Mouse (Mus musculus): ENCODE results near the gene 4930550C14Rik. TPM values are rescaled to one million over a fixed set of nuclear protein-coding genes. Genes with fewer than 3 reads are reported as not detected.

4930550C14Rik gene
- total and polyA plus RNA-seq, 2 experiments from 2014 or later: 0.26 to 0.59 TPM

GRCm38 (mm10) chr9:53377597-53377996 lies 24.5 kb upstream of the 4930550C14Rik start:
- Histone ChIP-seq H3K27ac (no peak overlapping the region), H3K9me3 (ENCODE audit: low read length) (no peaks in the 10 kb centered on the region), H3K4me2 (ENCODE audit: low read depth, low read length) (no peak overlapping the region), H3K4me1 (ENCODE audit: insufficient read depth, low read length) (no peaks in the 10 kb centered on the region), H3K27me3 (ENCODE audit: insufficient read depth, low read length) (no peaks in the 10 kb centered on the region), H3K36me3 (ENCODE audit: insufficient read depth, low read length) (no peaks in the 10 kb centered on the region), H3K9ac (replicated peaks; ENCODE audit: low read length) (no peak overlapping the region), H3K4me3 (ENCODE audit: low read length) (no peak overlapping the region)
- no peak for TF ChIP-seq CTCF (IDR thresholded peaks at IDR 0.05; ENCODE audit: low read depth)
- ATAC-seq (no peak), DNase-seq (ENCODE audit: low spot score) (no peak)
- 64% methylated on average over 5 of the region's 5 CpGs for WGBS

- Histone ChIP-seq H3K27ac (no peak overlapping the region), H3K4me3 (ENCODE audit: low read length) (no peak overlapping the region), H3K36me3 (ENCODE audit: insufficient read depth, low read length) (no peaks in the 10 kb centered on the region), H3K9me3 (ENCODE audit: low read length) (no peaks in the 10 kb centered on the region), H3K27me3 (ENCODE audit: insufficient read depth, low read length) (no peaks in the 10 kb centered on the region), H3K9ac (replicated peaks; ENCODE audit: low read length) (no peak overlapping the region), H3K4me2 (ENCODE audit: low read depth, low read length) (no peak overlapping the region), H3K4me1 (ENCODE audit: insufficient read depth, low read length) (no peaks in the 10 kb centered on the region)
- WGBS: 74% methylated on average over 3 of the region's 3 CpGs
- no peak for ATAC-seq
- TF ChIP-seq CTCF (IDR thresholded peaks at IDR 0.05; ENCODE audit: low read depth): no peak
- DNase-seq (ENCODE audit: low spot score): no peak
Measured at GRCm38 (mm10) chr9:53378171-53378570, 24.0 kb upstream of the 4930550C14Rik start.

- Histone ChIP-seq H3K27ac (no peak overlapping the region), H3K9ac (replicated peaks; ENCODE audit: low read length) (no peak overlapping the region), H3K4me2 (ENCODE audit: low read depth, low read length) (no peak overlapping the region), H3K4me3 (ENCODE audit: low read length) (no peak overlapping the region), H3K9me3 (ENCODE audit: low read length) (no peaks in the 10 kb centered on the region), H3K4me1 (ENCODE audit: insufficient read depth, low read length) (no peaks in the 10 kb centered on the region), H3K27me3 (ENCODE audit: insufficient read depth, low read length) (no peaks in the 10 kb centered on the region), H3K36me3 (ENCODE audit: insufficient read depth, low read length) (no peaks in the 10 kb centered on the region)
- DNase-seq (ENCODE audit: low spot score): no peak
- WGBS: 87% methylated on average over 2 of the region's 2 CpGs
- TF ChIP-seq CTCF (IDR thresholded peaks at IDR 0.05; ENCODE audit: low read depth): no peak
- ATAC-seq: no peak
Measured at GRCm38 (mm10) chr9:53380595-53380994, 21.5 kb upstream of the 4930550C14Rik start.

GRCm38 (mm10) chr9:53381113-53381615 lies 21.0 kb upstream of the 4930550C14Rik start:
- ATAC-seq (no peak), DNase-seq (ENCODE audit: low spot score) (no peak)
- TF ChIP-seq CTCF (IDR thresholded peaks at IDR 0.05; ENCODE audit: low read depth): 0 out of 2 replicates have a peak, but pooled peaks have one; percentile 5
- WGBS: 83% methylated on average over 5 of the region's 5 CpGs
- Histone ChIP-seq H3K4me2 (ENCODE audit: low read depth, low read length) (no peak overlapping the region), H3K36me3 (ENCODE audit: insufficient read depth, low read length) (no peaks in the 10 kb centered on the region), H3K4me3 (ENCODE audit: low read length) (no peak overlapping the region), H3K27ac (no peak overlapping the region), H3K27me3 (ENCODE audit: insufficient read depth, low read length) (no peaks in the 10 kb centered on the region), H3K4me1 (ENCODE audit: insufficient read depth, low read length) (no peaks in the 10 kb centered on the region), H3K9ac (replicated peaks; ENCODE audit: low read length) (no peak overlapping the region), H3K9me3 (ENCODE audit: low read length) (no peaks in the 10 kb centered on the region)

- Histone ChIP-seq H3K4me2 (ENCODE audit: low read depth, low read length) (peak within 1 kb of the TSS; percentile 97), H3K9me3 (ENCODE audit: low read length) (no peaks in the 10 kb centered on the region), H3K4me1 (ENCODE audit: insufficient read depth, low read length) (no peaks in the 10 kb centered on the region), H3K27me3 (ENCODE audit: insufficient read depth, low read length) (no peaks in the 10 kb centered on the region), H3K36me3 (ENCODE audit: insufficient read depth, low read length) (no peaks in the 10 kb centered on the region), H3K4me3 (ENCODE audit: low read length) (peak within 1 kb of the TSS; percentile 71), H3K27ac (peak within 1 kb of the TSS; percentile 94), H3K9ac (replicated peaks; ENCODE audit: low read length) (peak within 1 kb of the TSS; percentile 88)
- under 1% methylated on average over 59 of the region's 75 CpGs for WGBS
- peak; percentile 97 for ATAC-seq
- peak; percentile 90 for DNase-seq (ENCODE audit: low spot score)
- TF ChIP-seq CTCF (IDR thresholded peaks at IDR 0.05; ENCODE audit: low read depth): peak; percentile 62
Measured at GRCm38 (mm10) chr9:53383951-53384866, 17.9 kb upstream of the 4930550C14Rik start, which contains the start of gene Kdelc2. Gene Kdelc2, plus strand, starts transcription at chr9:53384025.

- Histone ChIP-seq H3K27me3 (ENCODE audit: insufficient read depth, low read length) (no peaks in the 10 kb centered on the region), H3K27ac (peak overlapping the region; percentile 94), H3K4me2 (ENCODE audit: low read depth, low read length) (peak overlapping the region; percentile 97), H3K4me1 (ENCODE audit: insufficient read depth, low read length) (no peaks in the 10 kb centered on the region), H3K9me3 (ENCODE audit: low read length) (no peaks in the 10 kb centered on the region), H3K9ac (replicated peaks; ENCODE audit: low read length) (peak overlapping the region; percentile 88), H3K36me3 (ENCODE audit: insufficient read depth, low read length) (no peaks in the 10 kb centered on the region), H3K4me3 (ENCODE audit: low read length) (peak overlapping the region; percentile 71)
- peak; percentile 53 for DNase-seq (ENCODE audit: low spot score)
- peak; percentile 58; the same call in 1 of the 2 replicates for ATAC-seq
- no peak for TF ChIP-seq CTCF (IDR thresholded peaks at IDR 0.05; ENCODE audit: low read depth)
- 9% methylated on average over 8 of the region's 8 CpGs for WGBS
Measured at GRCm38 (mm10) chr9:53384873-53385272, 17.3 kb upstream of the 4930550C14Rik start.
